Mouse (Mus musculus): Measurements from ENCODE around the gene Igsf9. TPM values are rescaled to one million over a fixed set of nuclear protein-coding genes. Genes with fewer than 3 reads are reported as not detected.

Gene Igsf9
- polyA plus RNA-seq, 1 experiment from 2014 or later: 52.6 TPM

DNA sequence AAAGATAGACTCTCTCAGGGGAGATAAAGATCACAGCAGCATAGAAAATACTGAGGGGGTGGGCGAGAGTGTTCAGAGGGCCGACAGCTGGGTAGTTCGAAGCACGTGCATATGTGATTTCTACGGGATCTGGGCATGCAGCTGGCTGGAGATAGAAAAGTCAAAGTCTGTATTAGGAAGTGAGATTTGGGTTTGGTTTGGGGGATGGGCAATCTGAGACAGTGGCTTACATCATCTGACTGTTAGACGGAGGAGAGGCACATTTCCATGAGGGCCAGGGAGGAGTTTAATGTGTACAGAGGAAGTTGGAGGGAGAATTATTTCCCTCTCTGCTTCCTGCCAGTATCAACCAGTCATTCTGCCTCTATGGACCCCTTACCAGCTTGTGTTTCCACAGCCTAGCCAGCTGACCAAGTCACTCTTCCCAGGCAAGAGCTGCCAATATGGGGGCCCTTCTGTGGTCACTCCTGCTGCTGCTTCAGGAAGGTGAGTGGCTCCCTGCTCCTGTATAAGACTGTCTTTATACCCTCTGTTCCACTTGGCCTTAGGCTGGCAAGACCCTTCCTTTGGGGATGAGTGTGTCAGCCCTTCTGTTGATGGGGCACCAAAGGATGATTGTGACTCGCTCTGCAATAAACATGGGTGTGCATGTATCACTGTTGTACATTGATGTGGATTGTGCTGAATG lies 6.4 kb upstream of the Igsf9 start, which contains the start of gene Slamf9:
Gene Slamf9 (plus strand): TSS at position 305 of the 688 bp plus-strand sequence.
- WGBS: 73% methylated on average over 7 of the region's 7 CpGs
- ATAC-seq (ENCODE audit: low FRiP score, low TSS enrichment) (no peak), DNase-seq (no peak)
- H3K4me2 ChIP-seq (ENCODE audit: low read length): no peak within 1 kb of the TSS
- H3K27ac ChIP-seq (replicated peaks; ENCODE audit: low read depth, low read length): no peak within 1 kb of the TSS
- H3K9ac ChIP-seq (replicated peaks; ENCODE audit: low read length): no peak within 1 kb of the TSS
- H3K27me3 ChIP-seq (ENCODE audit: control insufficient read depth, insufficient read depth, low read length): no peaks in the 10 kb centered on the region
- no peaks in the 10 kb centered on the region for H3K9me3 ChIP-seq (ENCODE audit: control insufficient read depth, low read length)
- H3K36me3 ChIP-seq (ENCODE audit: control insufficient read depth, insufficient read depth, low read length): no peaks in the 10 kb centered on the region
- no peaks in the 10 kb centered on the region for H3K4me1 ChIP-seq (ENCODE audit: control insufficient read depth, insufficient read depth, low read length)
- H3K4me3 ChIP-seq (replicated peaks; ENCODE audit: low read depth, low read length): no peak within 1 kb of the TSS

DNA sequence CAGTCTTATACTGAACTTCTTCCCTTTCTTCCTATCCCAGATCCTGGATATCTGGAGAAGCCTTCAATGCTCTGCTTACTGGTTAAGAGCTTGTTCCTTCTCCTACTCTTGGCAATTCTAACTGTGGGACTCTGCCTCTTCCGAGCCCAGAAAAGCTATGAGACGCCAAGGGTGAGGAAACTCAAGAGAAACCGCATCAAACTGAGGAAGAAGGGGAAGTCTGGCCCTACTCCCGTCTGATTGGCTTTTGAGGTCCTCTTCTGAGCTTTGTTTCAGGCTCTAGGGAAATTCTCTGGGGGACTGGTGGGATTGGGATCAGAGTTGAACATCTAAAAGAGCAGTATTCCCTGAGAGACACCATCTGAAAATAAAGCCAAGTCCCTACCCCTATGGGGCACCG lies 3.6 kb upstream of the Igsf9 start:
- H3K4me2 ChIP-seq (ENCODE audit: low read length): no peak overlapping the region
- H3K36me3 ChIP-seq (ENCODE audit: control insufficient read depth, insufficient read depth, low read length): no peaks in the 10 kb centered on the region
- peaks cover 7% of the 10 kb centered on the region; the same call in 1 of the 2 replicates for H3K4me1 ChIP-seq (ENCODE audit: control insufficient read depth, insufficient read depth, low read length)
- no peak overlapping the region for H3K4me3 ChIP-seq (replicated peaks; ENCODE audit: low read depth, low read length)
- H3K9ac ChIP-seq (replicated peaks; ENCODE audit: low read length): no peak overlapping the region
- H3K27me3 ChIP-seq (ENCODE audit: control insufficient read depth, insufficient read depth, low read length): no peaks in the 10 kb centered on the region
- no peak for DNase-seq
- no peak for ATAC-seq (ENCODE audit: low FRiP score, low TSS enrichment)
- no peak overlapping the region for H3K27ac ChIP-seq (replicated peaks; ENCODE audit: low read depth, low read length)
- H3K9me3 ChIP-seq (ENCODE audit: control insufficient read depth, low read length): no peaks in the 10 kb centered on the region
- whole genome bisulfite sequencing: 79% methylated on average over 5 of the region's 5 CpGs

DNA sequence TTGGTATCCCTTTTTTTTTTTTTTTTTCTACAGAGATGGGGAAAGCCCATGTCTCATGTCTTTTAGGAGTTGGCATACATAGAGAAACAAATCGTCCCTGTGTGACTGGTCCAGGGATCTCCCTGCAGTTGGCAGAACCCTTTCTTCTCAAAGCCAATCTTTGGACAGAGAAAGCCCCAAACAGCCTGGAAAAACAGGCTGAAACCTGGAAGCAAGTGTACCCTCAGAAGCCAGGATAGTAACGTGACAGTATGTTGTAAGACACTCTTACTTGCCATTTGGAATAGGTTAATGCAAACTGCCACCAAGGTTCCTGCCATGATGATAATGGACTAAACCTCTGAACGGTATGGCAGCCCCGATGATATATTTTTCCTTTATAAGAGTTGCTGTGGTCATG lies 1.2 kb upstream of the Igsf9 start:
- no peak overlapping the region for H3K4me3 ChIP-seq (replicated peaks; ENCODE audit: low read depth, low read length)
- 92% methylated on average over 4 of the region's 4 CpGs for WGBS
- no peaks in the 10 kb centered on the region for H3K36me3 ChIP-seq (ENCODE audit: control insufficient read depth, insufficient read depth, low read length)
- H3K27ac ChIP-seq (replicated peaks; ENCODE audit: low read depth, low read length): no peak overlapping the region
- no peak overlapping the region for H3K4me2 ChIP-seq (ENCODE audit: low read length)
- no peak overlapping the region for H3K9ac ChIP-seq (replicated peaks; ENCODE audit: low read length)
- H3K4me1 ChIP-seq (ENCODE audit: control insufficient read depth, insufficient read depth, low read length): peaks cover 31% of the 10 kb centered on the region
- ATAC-seq (ENCODE audit: low FRiP score, low TSS enrichment) (no peak), DNase-seq (no peak)
- no peaks in the 10 kb centered on the region for H3K9me3 ChIP-seq (ENCODE audit: control insufficient read depth, low read length)
- H3K27me3 ChIP-seq (ENCODE audit: control insufficient read depth, insufficient read depth, low read length): no peaks in the 10 kb centered on the region

DNA sequence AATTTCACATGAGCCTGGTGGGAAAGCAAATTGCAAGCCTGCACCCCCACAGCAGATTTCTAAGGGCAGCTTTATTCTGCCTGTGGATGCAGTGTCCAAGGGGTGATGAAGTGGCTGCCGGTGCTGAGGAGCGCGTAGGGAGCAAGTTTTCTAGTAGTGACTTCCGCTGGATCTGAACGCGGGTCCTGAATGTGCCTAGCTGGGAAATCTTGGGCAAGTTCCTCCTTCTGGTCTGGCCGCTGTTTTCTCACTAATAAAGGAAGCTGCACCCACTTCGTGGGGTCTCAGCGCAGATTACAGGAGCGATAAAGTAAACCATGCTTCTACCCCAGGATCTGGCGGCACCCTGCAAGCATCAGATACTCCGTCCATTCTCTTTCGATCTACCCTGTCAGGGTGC lies 477 bp upstream of the Igsf9 start:
- no peak for DNase-seq
- Histone ChIP-seq H3K4me3 (replicated peaks; ENCODE audit: low read depth, low read length) (peak overlapping the region; percentile 72), H3K27me3 (ENCODE audit: control insufficient read depth, insufficient read depth, low read length) (no peaks in the 10 kb centered on the region), H3K36me3 (ENCODE audit: control insufficient read depth, insufficient read depth, low read length) (no peaks in the 10 kb centered on the region), H3K27ac (replicated peaks; ENCODE audit: low read depth, low read length) (no peak overlapping the region), H3K4me1 (ENCODE audit: control insufficient read depth, insufficient read depth, low read length) (peaks cover 38% of the 10 kb centered on the region), H3K4me2 (ENCODE audit: low read length) (peak overlapping the region; percentile 86), H3K9me3 (ENCODE audit: control insufficient read depth, low read length) (no peaks in the 10 kb centered on the region), H3K9ac (replicated peaks; ENCODE audit: low read length) (peak overlapping the region; percentile 81; the same call in 1 of the 2 replicates)
- no peak for ATAC-seq (ENCODE audit: low FRiP score, low TSS enrichment)
- 18% methylated on average over 13 of the region's 13 CpGs for WGBS

DNA sequence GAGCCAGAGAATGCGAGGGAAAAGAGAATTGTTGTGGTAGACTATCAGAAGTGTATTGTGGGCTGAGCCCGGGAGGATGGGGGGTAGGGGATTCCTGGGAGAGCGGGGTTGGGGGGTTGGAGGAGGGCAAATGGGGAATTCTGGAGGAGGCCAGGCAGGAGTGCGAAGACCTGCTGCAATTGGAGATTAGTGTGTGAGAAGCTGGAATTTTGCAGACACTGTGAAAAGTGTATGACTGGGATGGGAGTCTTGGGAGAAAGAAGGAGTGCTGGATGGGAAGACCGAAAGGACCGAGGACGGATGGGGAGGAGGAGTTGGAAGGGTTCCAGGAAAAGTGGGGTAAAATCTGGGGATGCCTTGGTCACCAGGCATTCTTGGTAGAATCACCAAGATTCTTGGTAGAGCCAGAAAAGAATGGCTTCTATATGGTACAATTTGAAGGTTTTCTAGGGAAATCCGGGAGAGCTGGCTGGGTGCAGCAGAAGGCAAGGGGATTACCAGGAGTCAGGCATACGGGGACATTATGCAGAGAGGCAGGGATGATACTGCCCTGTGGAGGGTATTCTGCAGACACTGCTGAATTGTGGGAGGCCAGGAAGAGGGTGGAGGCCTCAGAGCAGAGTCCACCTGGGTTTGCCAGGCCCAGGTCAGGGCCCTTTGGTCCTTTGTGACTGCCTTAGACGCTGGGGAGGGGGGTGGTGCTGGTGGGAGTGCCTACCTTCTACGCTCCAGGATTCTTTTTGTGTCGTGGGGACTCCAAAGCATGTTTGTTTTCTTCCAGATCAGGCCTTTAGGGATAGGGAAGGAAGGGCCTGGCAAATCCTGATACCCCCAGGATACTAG lies 1.2 kb downstream of the Igsf9 start:
- Histone ChIP-seq H3K4me3 (replicated peaks; ENCODE audit: low read depth, low read length) (peak overlapping the region; percentile 72), H3K9me3 (ENCODE audit: control insufficient read depth, low read length) (no peaks in the 10 kb centered on the region), H3K36me3 (ENCODE audit: control insufficient read depth, insufficient read depth, low read length) (peaks cover 4% of the 10 kb centered on the region; the same call in 1 of the 2 replicates), H3K4me1 (ENCODE audit: control insufficient read depth, insufficient read depth, low read length) (peaks cover 54% of the 10 kb centered on the region), H3K4me2 (ENCODE audit: low read length) (peak overlapping the region; percentile 86), H3K27ac (replicated peaks; ENCODE audit: low read depth, low read length) (peak overlapping the region; percentile 78), H3K27me3 (ENCODE audit: control insufficient read depth, insufficient read depth, low read length) (no peaks in the 10 kb centered on the region), H3K9ac (replicated peaks; ENCODE audit: low read length) (peak overlapping the region; percentile 81)
- ATAC-seq (ENCODE audit: low FRiP score, low TSS enrichment): peak; percentile 18; the same call in 1 of the 2 replicates
- 2% methylated on average over 12 of the region's 12 CpGs for WGBS
- DNase-seq: peak; percentile 55

- Histone ChIP-seq H3K36me3 (ENCODE audit: control insufficient read depth, insufficient read depth, low read length) (peaks cover 6% of the 10 kb centered on the region; the same call in 1 of the 2 replicates), H3K27me3 (ENCODE audit: control insufficient read depth, insufficient read depth, low read length) (no peaks in the 10 kb centered on the region), H3K4me1 (ENCODE audit: control insufficient read depth, insufficient read depth, low read length) (peaks cover 59% of the 10 kb centered on the region), H3K4me2 (ENCODE audit: low read length) (peak overlapping the region; percentile 86), H3K4me3 (replicated peaks; ENCODE audit: low read depth, low read length) (peak overlapping the region; percentile 72), H3K27ac (replicated peaks; ENCODE audit: low read depth, low read length) (peak overlapping the region; percentile 78; the same call in 1 of the 2 replicates), H3K9me3 (ENCODE audit: control insufficient read depth, low read length) (no peaks in the 10 kb centered on the region), H3K9ac (replicated peaks; ENCODE audit: low read length) (peak overlapping the region; percentile 81)
- DNase-seq (peak; percentile 57), ATAC-seq (ENCODE audit: low FRiP score, low TSS enrichment) (no peak)
- WGBS: 6% methylated on average over 4 of the region's 4 CpGs
Observed at GRCm38 (mm10) chr1:172483361-172483660, 1.7 kb downstream of the Igsf9 start.

DNA sequence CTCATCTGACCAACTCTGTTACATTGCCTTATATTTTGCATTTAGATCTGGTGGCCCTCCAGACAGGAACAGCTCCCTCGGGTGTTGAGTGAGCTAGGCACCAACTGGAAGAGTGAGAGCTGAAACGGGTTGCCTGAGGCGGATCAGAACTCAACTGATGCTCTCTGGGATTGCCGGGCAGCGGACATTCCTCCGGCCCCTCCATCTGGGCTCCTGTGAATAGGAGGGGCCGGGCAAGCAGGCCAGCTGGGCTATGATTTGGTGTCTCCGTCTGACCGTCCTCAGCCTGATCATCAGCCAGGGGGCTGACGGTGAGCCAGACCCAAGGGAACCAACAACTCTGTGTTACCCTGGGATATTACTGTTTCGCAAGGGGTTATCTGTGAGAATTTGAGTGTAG lies 2.6 kb downstream of the Igsf9 start:
- H3K9ac ChIP-seq (replicated peaks; ENCODE audit: low read length): peak overlapping the region; percentile 81
- no peaks in the 10 kb centered on the region for H3K9me3 ChIP-seq (ENCODE audit: control insufficient read depth, low read length)
- ATAC-seq (ENCODE audit: low FRiP score, low TSS enrichment) (no peak), DNase-seq (peak; percentile 38)
- no peaks in the 10 kb centered on the region for H3K27me3 ChIP-seq (ENCODE audit: control insufficient read depth, insufficient read depth, low read length)
- 14% methylated on average over 11 of the region's 11 CpGs for WGBS
- peak overlapping the region; percentile 72 for H3K4me3 ChIP-seq (replicated peaks; ENCODE audit: low read depth, low read length)
- peak overlapping the region; percentile 86 for H3K4me2 ChIP-seq (ENCODE audit: low read length)
- H3K4me1 ChIP-seq (ENCODE audit: control insufficient read depth, insufficient read depth, low read length): peaks cover 62% of the 10 kb centered on the region
- peaks cover 9% of the 10 kb centered on the region for H3K36me3 ChIP-seq (ENCODE audit: control insufficient read depth, insufficient read depth, low read length)
- H3K27ac ChIP-seq (replicated peaks; ENCODE audit: low read depth, low read length): no peak overlapping the region

GRCm38 (mm10) chr1:172484671-172485070 lies 3.1 kb downstream of the Igsf9 start:
- H3K9ac ChIP-seq (replicated peaks; ENCODE audit: low read length): peak overlapping the region; percentile 81
- no peak for DNase-seq
- peak overlapping the region; percentile 72 for H3K4me3 ChIP-seq (replicated peaks; ENCODE audit: low read depth, low read length)
- H3K4me1 ChIP-seq (ENCODE audit: control insufficient read depth, insufficient read depth, low read length): peaks cover 62% of the 10 kb centered on the region
- H3K9me3 ChIP-seq (ENCODE audit: control insufficient read depth, low read length): no peaks in the 10 kb centered on the region
- H3K27me3 ChIP-seq (ENCODE audit: control insufficient read depth, insufficient read depth, low read length): no peaks in the 10 kb centered on the region
- 31% methylated on average over 13 of the region's 13 CpGs for WGBS
- ATAC-seq (ENCODE audit: low FRiP score, low TSS enrichment): no peak
- H3K4me2 ChIP-seq (ENCODE audit: low read length): peak overlapping the region; percentile 86
- H3K27ac ChIP-seq (replicated peaks; ENCODE audit: low read depth, low read length): no peak overlapping the region
- H3K36me3 ChIP-seq (ENCODE audit: control insufficient read depth, insufficient read depth, low read length): peaks cover 13% of the 10 kb centered on the region

All from midbrain, embryonic 14.5 days (tissue).